Mouse (Mus musculus) intestine, embryonic 14.5 days (tissue): ENCODE results near the gene Dmkn. TPM values are rescaled to one million over a fixed set of nuclear protein-coding genes. Genes with fewer than 3 reads are reported as not detected.
A peak's percentile ranks its signal among the peaks of the same experiment; 100 is the strongest.

Source experiments
- ATAC-seq: fragments of 200-750 bp; cut with Nextera tagmentation; replicated peaks from 2 replicates; pipeline ENCODE4 v1.8.0; 2017; ENCODE audit warnings: low read depth, moderate number of reproducible peaks, moderate TSS enrichment, moderate library complexity; ENCODE audit not compliant: low FRiP score, low TSS enrichment
- DNase-seq: peaks from one replicate; pipeline ENCODE4 v3.0.0-alpha.2; 2018; ENCODE audit warnings: low spot score
- H3K27ac ChIP-seq: fragments of 300-500 bp; sonication (generic); 2 replicates; pipeline ENCODE4 v1.5.1; 2014; ENCODE audit warnings: low read depth, mild to moderate bottlenecking, control low read depth
- H3K27me3 ChIP-seq: fragments of 300-500 bp; sonication (generic); replicated peaks from 2 replicates; pipeline ENCODE4 v1.6.1; 2014; ENCODE audit warnings: low read length, control low read depth; ENCODE audit not compliant: control insufficient read depth, insufficient read depth
- H3K36me3 ChIP-seq: fragments of 300-500 bp; sonication (generic); 2 replicates; pipeline ENCODE4 v1.6.1; 2014; ENCODE audit warnings: low read length, control low read depth; ENCODE audit not compliant: control insufficient read depth, insufficient read depth
- H3K4me1 ChIP-seq: fragments of 300-500 bp; sonication (generic); replicated peaks from 2 replicates; pipeline ENCODE4 v1.6.1; 2014; ENCODE audit warnings: low read length, control low read depth, mixed read lengths; ENCODE audit not compliant: control insufficient read depth, insufficient read depth
- H3K4me2 ChIP-seq: fragments of 300-500 bp; sonication (generic); 2 replicates; pipeline ENCODE4 v1.6.1; 2014; ENCODE audit warnings: low read length
- H3K4me3 ChIP-seq: fragments of 300-500 bp; sonication (generic); 2 replicates; pipeline ENCODE4 v1.5.1; 2014; ENCODE audit warnings: low read depth, low read length, control low read depth, mixed read lengths
- H3K9ac ChIP-seq: fragments of 300-500 bp; sonication (generic); 2 replicates; pipeline ENCODE4 v1.6.1; 2014; ENCODE audit warnings: mild to moderate bottlenecking, low read length
- H3K9me3 ChIP-seq: fragments of 300-500 bp; sonication (generic); 2 replicates; pipeline ENCODE4 v1.6.1; 2016; ENCODE audit warnings: low read length, control low read depth; ENCODE audit not compliant: control insufficient read depth
- WGBS: fragments of 180-500 bp; shearing (Covaris S2); extraction: QIAGEN DNeasy Blood & Tissue Kit; methylation state at CpG from one replicate; pipeline ENCODE4 v1.1.7; 2014; 5-methylcytosine and 5-hydroxymethylcytosine counted together
- polyA plus RNA-seq: library from polyadenylated mRNA; unstranded; fragments of >200 nt; fragmentation: Nextera tagmentation; extraction: Ambion mirVana; gene quantifications from 2 replicates; pipeline ENCODE4 v1.2.1, GENCODE M21; 2014

The Dmkn gene
- polyA plus RNA-seq, 1 experiment from 2014 or later: 0.61 TPM

DNA sequence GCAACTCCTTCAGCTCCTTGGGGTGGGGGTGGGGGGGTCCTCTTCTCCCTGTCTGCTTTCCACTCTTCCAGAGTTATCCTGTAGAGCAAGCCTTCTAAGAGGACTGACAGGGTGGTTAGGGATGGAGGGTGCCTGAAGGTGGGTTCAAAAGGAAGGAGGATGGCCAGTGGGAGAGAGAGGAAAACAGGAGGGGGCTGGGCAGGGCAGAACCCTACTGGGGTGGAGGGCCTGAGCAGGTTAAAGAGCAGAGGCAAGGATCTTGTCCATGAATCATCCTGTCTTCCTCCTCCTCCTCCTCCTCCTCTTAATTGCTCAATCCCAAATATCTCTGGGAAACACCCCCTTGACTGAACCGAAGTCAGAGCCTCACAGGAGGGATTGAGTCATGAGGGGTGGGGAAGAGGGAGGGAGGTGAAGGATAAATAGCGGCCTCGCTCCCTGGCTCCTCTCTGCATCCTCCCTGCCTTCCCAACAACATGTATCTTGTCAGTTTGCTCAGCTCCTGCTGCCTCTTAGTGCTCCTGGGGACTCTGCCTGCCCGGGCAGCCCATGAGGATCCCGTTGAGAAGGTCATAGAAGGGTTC lies 12.4 kb upstream of the Dmkn start, which contains the start of gene Sbsn:
Gene Sbsn (plus strand): TSS at position 386 of the 584 bp plus-strand sequence.
- H3K4me1 ChIP-seq: no peaks in the 10 kb centered on the region
- H3K36me3 ChIP-seq: 0 out of 2 replicates have a peak, but pooled peaks cover 6% of the 10 kb centered on the region
- 51% methylated on average over 4 of the region's 5 CpGs for WGBS
- H3K27ac ChIP-seq: no peak within 1 kb of the TSS
- no peak within 1 kb of the TSS for H3K9ac ChIP-seq
- DNase-seq (no peak), ATAC-seq (no peak)
- H3K9me3 ChIP-seq: peaks cover 10% of the 10 kb centered on the region
- H3K27me3 ChIP-seq: no peaks in the 10 kb centered on the region
- no peak within 1 kb of the TSS for H3K4me2 ChIP-seq
- no peak within 1 kb of the TSS for H3K4me3 ChIP-seq

- Histone ChIP-seq H3K4me3 (no peak overlapping the region), H3K4me2 (no peak overlapping the region), H3K4me1 (no peaks in the 10 kb centered on the region), H3K36me3 (0 out of 2 replicates have a peak, but pooled peaks cover 6% of the 10 kb centered on the region), H3K27ac (no peak overlapping the region), H3K9ac (no peak overlapping the region), H3K27me3 (no peaks in the 10 kb centered on the region), H3K9me3 (peaks cover 10% of the 10 kb centered on the region)
- ATAC-seq (no peak), DNase-seq (no peak)
- WGBS: 74% methylated on average over 3 of the region's 3 CpGs
Measured at GRCm38 (mm10) chr7:30757001-30757400, 6.6 kb upstream of the Dmkn start.

DNA sequence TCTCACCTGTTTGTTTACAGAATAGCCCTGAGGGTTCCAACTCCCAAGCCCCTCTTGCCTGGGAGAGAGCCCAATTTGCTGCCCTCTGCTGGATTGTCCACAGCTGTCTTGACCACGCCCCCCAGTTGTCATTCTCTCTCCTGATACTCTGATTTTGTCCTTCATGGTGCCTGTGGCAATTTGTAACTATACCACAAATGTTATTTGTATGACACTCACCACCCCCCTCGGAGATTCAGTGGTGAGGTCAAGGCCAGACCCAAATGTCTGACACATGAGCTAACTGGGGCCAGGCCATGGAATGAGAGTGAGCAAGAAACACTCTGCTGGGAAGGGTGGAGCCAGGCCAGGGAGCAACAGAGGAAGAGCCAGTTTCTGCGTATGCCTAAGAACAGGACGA lies 4.7 kb upstream of the Dmkn start:
- Histone ChIP-seq H3K27me3 (no peaks in the 10 kb centered on the region), H3K9ac (no peak overlapping the region), H3K36me3 (0 out of 2 replicates have a peak, but pooled peaks cover 6% of the 10 kb centered on the region), H3K27ac (no peak overlapping the region), H3K4me3 (no peak overlapping the region), H3K4me1 (no peaks in the 10 kb centered on the region), H3K9me3 (peaks cover 10% of the 10 kb centered on the region), H3K4me2 (no peak overlapping the region)
- DNase-seq (peak; percentile 67), ATAC-seq (0 out of 2 replicates have a peak, but pooled peaks have one; percentile 50)
- whole genome bisulfite sequencing: 29% methylated on average over 4 of the region's 4 CpGs

DNA sequence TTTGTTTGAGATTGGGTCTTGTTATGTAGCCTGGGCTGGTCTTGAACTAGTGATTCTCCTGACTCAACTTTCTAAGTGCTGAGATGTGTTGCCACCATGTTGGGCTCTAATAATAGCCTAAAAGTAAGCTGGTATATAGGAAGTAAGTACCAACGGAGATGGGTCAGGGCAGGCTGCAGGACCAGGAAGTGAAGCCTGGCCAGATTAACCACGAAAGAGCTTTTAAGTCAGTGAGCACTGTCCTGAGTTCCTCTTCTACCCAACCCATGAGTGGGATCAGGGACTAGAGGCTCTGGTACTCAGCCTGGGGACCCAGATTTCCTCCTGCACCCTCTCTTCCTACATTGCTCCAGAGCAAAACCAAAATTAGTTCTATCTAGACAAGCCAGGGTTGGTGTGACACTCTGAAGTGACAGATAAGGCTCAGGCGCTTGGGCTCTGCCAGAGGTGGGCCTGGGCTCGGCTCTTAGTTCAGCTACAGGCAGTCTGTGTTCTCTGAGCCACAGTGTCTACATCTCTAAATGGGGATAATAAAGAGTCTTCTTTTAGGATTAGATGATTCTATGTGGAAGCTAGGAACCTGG lies 1.7 kb upstream of the Dmkn start:
- WGBS: 65% methylated on average over 4 of the region's 4 CpGs
- no peak overlapping the region for H3K4me3 ChIP-seq
- no peaks in the 10 kb centered on the region for H3K27me3 ChIP-seq
- no peak for DNase-seq
- no peak for ATAC-seq
- no peak overlapping the region for H3K27ac ChIP-seq
- H3K36me3 ChIP-seq: no peaks in the 10 kb centered on the region
- H3K9ac ChIP-seq: no peak overlapping the region
- H3K9me3 ChIP-seq: no peaks in the 10 kb centered on the region
- H3K4me1 ChIP-seq: no peaks in the 10 kb centered on the region
- H3K4me2 ChIP-seq: no peak overlapping the region

GRCm38 (mm10) chr7:30765173-30765572 lies 1.6 kb downstream of the Dmkn start:
- Histone ChIP-seq H3K27me3 (no peaks in the 10 kb centered on the region), H3K4me2 (no peak overlapping the region)
- ATAC-seq: no peak

DNA sequence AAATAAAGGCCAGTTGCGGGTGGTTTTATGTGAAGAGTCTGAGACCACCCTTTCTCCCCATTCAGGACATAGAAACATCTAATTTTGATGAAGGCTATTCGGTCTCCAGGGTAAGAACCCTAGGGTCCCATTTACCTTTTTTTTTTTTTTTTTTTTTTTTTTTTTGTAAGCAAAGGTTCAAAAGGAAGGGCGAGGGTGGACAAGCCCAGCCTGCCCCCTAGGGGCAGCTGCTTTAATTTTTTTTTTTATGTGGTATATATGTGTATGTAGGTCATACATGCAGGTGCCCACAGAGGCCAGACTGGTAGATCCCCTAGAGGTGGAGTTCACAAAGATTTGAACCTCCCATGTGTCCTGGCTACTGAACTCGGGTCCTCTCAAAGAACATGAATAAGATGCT lies 2.9 kb downstream of the Dmkn start:
- Histone ChIP-seq H3K27ac (no peak overlapping the region), H3K4me3 (no peak overlapping the region), H3K9me3 (no peaks in the 10 kb centered on the region), H3K4me1 (no peaks in the 10 kb centered on the region), H3K36me3 (no peaks in the 10 kb centered on the region), H3K27me3 (no peaks in the 10 kb centered on the region), H3K9ac (no peak overlapping the region), H3K4me2 (no peak overlapping the region)
- ATAC-seq (no peak), DNase-seq (no peak)
- WGBS: 84% methylated on average over 4 of the region's 4 CpGs

More at GRCm38 (mm10) chr7:30765173-30765572, 1.6 kb downstream of the Dmkn start:
- Histone ChIP-seq H3K4me3 (no peak overlapping the region), H3K27ac (no peak overlapping the region), H3K4me1 (no peaks in the 10 kb centered on the region), H3K36me3 (no peaks in the 10 kb centered on the region), H3K9me3 (no peaks in the 10 kb centered on the region), H3K9ac (no peak overlapping the region)
- DNase-seq: no peak
- WGBS: 54% methylated on average over 11 of the region's 11 CpGs

- Histone ChIP-seq H3K4me3 (no peak overlapping the region), H3K4me2 (no peak overlapping the region), H3K27ac (no peak overlapping the region), H3K4me1 (no peaks in the 10 kb centered on the region), H3K27me3 (no peaks in the 10 kb centered on the region), H3K9ac (no peak overlapping the region), H3K36me3 (no peaks in the 10 kb centered on the region), H3K9me3 (peaks cover 3% of the 10 kb centered on the region; the same call in 1 of the 2 replicates)
- DNase-seq: no peak
- peak; percentile 61; the same call in 1 of the 2 replicates for ATAC-seq
- WGBS: 30% methylated on average over 9 of the region's 9 CpGs
Measured at GRCm38 (mm10) chr7:30769236-30769635, 5.7 kb downstream of the Dmkn start.

DNA sequence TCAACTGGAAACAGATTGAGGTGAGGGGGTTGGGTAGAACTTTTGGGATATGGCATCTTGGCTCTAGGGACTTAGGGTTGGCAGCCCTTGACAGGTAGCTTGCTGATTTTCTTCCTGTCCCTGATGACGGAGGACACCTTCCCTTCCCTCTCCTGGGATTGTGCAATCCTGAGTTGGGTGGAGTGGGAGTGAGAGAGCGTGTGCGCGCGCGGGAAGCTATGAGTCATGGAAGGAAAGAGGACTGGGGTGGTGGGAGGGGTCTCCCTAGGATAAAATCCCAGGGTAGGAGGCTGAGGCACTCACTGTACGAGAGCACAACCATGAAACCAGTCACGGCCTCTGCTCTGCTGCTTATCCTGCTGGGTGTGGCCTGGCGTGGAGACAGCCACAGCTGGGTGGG lies 12.5 kb downstream of the Dmkn start:
- Histone ChIP-seq H3K27me3 (no peaks in the 10 kb centered on the region), H3K4me1 (no peaks in the 10 kb centered on the region), H3K9ac (no peak overlapping the region), H3K4me3 (no peak overlapping the region), H3K36me3 (no peaks in the 10 kb centered on the region), H3K9me3 (peaks cover 3% of the 10 kb centered on the region; the same call in 1 of the 2 replicates), H3K4me2 (no peak overlapping the region), H3K27ac (no peak overlapping the region)
- 82% methylated on average over 9 of the region's 9 CpGs for WGBS
- DNase-seq (no peak), ATAC-seq (no peak)
